Mouse (Mus musculus): Measurements from ENCODE around the gene Tmem183a. TPM values are rescaled to one million over a fixed set of nuclear protein-coding genes. Genes with fewer than 3 reads are reported as not detected.

The Tmem183a gene
- total and polyA plus RNA-seq, 3 experiments = 54.2 to 131 (median 82.7) TPM

- TF ChIP-seq JUND (IDR thresholded peaks at IDR 0.05; ENCODE audit: low read depth, low read length) (no peak), MAFK (IDR thresholded peaks at IDR 0.05; ENCODE audit: borderline replicate concordance, low read depth, low read length) (no peak), ZNF384 (IDR thresholded peaks at IDR 0.05; ENCODE audit: low read depth, low read length) (no peak), GABPA (IDR thresholded peaks at IDR 0.05; ENCODE audit: low read depth, low read length) (no peak), MAX (IDR thresholded peaks at IDR 0.05; ENCODE audit: low read length) (no peak), RAD21 (IDR thresholded peaks at IDR 0.05; ENCODE audit: low read depth, low read length) (no peak), E2F4 (IDR thresholded peaks at IDR 0.05; ENCODE audit: borderline replicate concordance, low read depth, low read length) (no peak), SMC3 (IDR thresholded peaks at IDR 0.05; ENCODE audit: low read depth, low read length) (no peak)
These were observed 4.3 kb downstream of the Tmem183a start (continued) for GRCm38 (mm10) chr1:134357461-134357860.

DNA sequence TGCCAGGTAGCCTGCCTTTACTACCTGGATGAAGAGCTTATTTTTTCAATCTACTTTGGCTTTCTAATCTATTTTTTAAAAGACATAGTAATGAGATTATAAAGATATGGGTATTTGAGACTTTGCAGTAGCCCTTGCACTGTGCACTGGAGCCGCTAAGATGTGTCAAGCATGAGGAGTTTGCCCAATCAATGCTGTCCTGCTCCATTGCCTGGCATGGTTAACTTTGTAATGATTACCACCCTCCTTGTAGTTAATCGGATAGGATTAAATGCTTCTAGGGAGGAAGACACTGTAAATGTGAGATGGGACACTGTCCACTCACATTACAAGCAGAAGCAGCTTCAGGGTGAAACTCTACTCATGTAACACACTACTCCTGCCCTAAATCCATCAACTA, 8.5 kb downstream of the Tmem183a start:
- Histone ChIP-seq H3K79me2 (ENCODE audit: control insufficient read depth, insufficient read depth, low read length, poor library complexity) (no peaks in the 10 kb centered on the region), H3K9me3 (replicated peaks; ENCODE audit: insufficient read depth, low read length) (no peaks in the 10 kb centered on the region), H3K27me3 (ENCODE audit: control insufficient read depth in 1 of 2, insufficient read depth in 2 of 2, low read length in 2 of 2) (no peaks in the 10 kb centered on the region), H3K36me3 (ENCODE audit: control insufficient read depth in 1 of 2, insufficient read depth in 2 of 2, low read length in 2 of 2) (peaks cover 2 to 17% of the 10 kb centered on the region in 2 experiments), H3K4me3 (ENCODE audit: control insufficient read depth in 1 of 2, insufficient read depth in 1 of 2, low read depth in 2 of 2, low read length in 2 of 2) (no peak overlapping the region), H3K4me1 (ENCODE audit: control insufficient read depth in 1 of 2, insufficient read depth in 2 of 2, low read length in 2 of 2) (no peaks in the 10 kb centered on the region), H3K27ac (ENCODE audit: control insufficient read depth, low read depth, low read length) (no peak overlapping the region), H3K9ac (ENCODE audit: control insufficient read depth, low read depth, low read length, poor library complexity, severe bottlenecking) (no peak overlapping the region)
- no peak for DNase-seq (ENCODE audit: low read depth, low spot score)
- TF ChIP-seq MXI1 (IDR thresholded peaks at IDR 0.05; ENCODE audit: low read depth, low read length) (no peak), E2F4 (IDR thresholded peaks at IDR 0.05; ENCODE audit: borderline replicate concordance, low read depth, low read length) (no peak), NELFE (IDR thresholded peaks at IDR 0.05; ENCODE audit: low read depth, low read length) (no peak)

GRCm38 (mm10) chr1:134347791-134348190, 14.0 kb downstream of the Tmem183a start:
- Histone ChIP-seq H3K36me3 (ENCODE audit: control insufficient read depth in 1 of 2, insufficient read depth in 2 of 2, low read length in 2 of 2) (peaks cover 0 to 13% of the 10 kb centered on the region in 2 experiments; a peak in 2 of 4 replicates), H3K4me3 (ENCODE audit: control insufficient read depth in 1 of 2, insufficient read depth in 1 of 2, low read depth in 2 of 2, low read length in 2 of 2) (no peak overlapping the region), H3K27me3 (ENCODE audit: control insufficient read depth in 1 of 2, insufficient read depth in 2 of 2, low read length in 2 of 2) (no peaks in the 10 kb centered on the region)

More at GRCm38 (mm10) chr1:134347791-134348190, 14.0 kb downstream of the Tmem183a start:
- Histone ChIP-seq H3K79me2 (ENCODE audit: control insufficient read depth, insufficient read depth, low read length, poor library complexity) (no peaks in the 10 kb centered on the region), H3K9ac (ENCODE audit: control insufficient read depth, low read depth, low read length, poor library complexity, severe bottlenecking) (no peak overlapping the region), H3K27ac (ENCODE audit: control insufficient read depth, low read depth, low read length) (no peak overlapping the region), H3K9me3 (replicated peaks; ENCODE audit: insufficient read depth, low read length) (no peaks in the 10 kb centered on the region), H3K4me1 (ENCODE audit: control insufficient read depth in 1 of 2, insufficient read depth in 2 of 2, low read length in 2 of 2) (no peaks in the 10 kb centered on the region)
- TF ChIP-seq MAX (IDR thresholded peaks at IDR 0.05; ENCODE audit: low read length) (no peak), HCFC1 (IDR thresholded peaks at IDR 0.05; ENCODE audit: low read depth, low read length) (no peak), MYC (IDR thresholded peaks at IDR 0.05; ENCODE audit: low read depth, low read length) (no peak), TAL1 (IDR thresholded peaks at IDR 0.05; ENCODE audit: low read length) (no peak), POLR2A (IDR thresholded peaks at IDR 0.05; ENCODE audit: control insufficient read depth in 1 of 2, insufficient read depth in 1 of 2, low read depth in 1 of 2, low read length in 2 of 2, poor library complexity in 1 of 2) (no peak), CTCF (IDR thresholded peaks at IDR 0.05 in 2 of 3, conservative IDR thresholded peaks at IDR 0.05 in 1 of 3; ENCODE audit: control insufficient read depth in 1 of 3, insufficient read depth in 1 of 3, low read depth in 2 of 3, low read length in 3 of 3, poor library complexity in 1 of 3, severe bottlenecking in 1 of 3) (no peak), MAZ (IDR thresholded peaks at IDR 0.05; ENCODE audit: low read depth, low read length) (no peak), NELFE (IDR thresholded peaks at IDR 0.05; ENCODE audit: low read depth, low read length) (no peak), ZC3H11A (IDR thresholded peaks at IDR 0.05; ENCODE audit: low read depth, low read length) (no peak), RCOR1 (IDR thresholded peaks at IDR 0.05; ENCODE audit: low read depth, low read length) (no peak), KAT2A (conservative IDR thresholded peaks at IDR 0.05; ENCODE audit: low read depth, low read length) (no peak), MAFK (IDR thresholded peaks at IDR 0.05; ENCODE audit: borderline replicate concordance, low read depth, low read length) (no peak), POLR2AphosphoS2 (IDR thresholded peaks at IDR 0.05; ENCODE audit: low read length) (no peak), UBTF (IDR thresholded peaks at IDR 0.05; ENCODE audit: borderline replicate concordance, insufficient read depth, low read depth, low read length) (no peak), JUND (IDR thresholded peaks at IDR 0.05; ENCODE audit: low read depth, low read length) (no peak), TCF12 (IDR thresholded peaks at IDR 0.05; ENCODE audit: low read depth, low read length) (no peak)
- DNase-seq (ENCODE audit: low read depth, low spot score) = no peak

Measured in MEL (cell line).